Mouse (Mus musculus): ENCODE data around the gene Mfap1b.

Gene Mfap1b

GRCm38 (mm10) chr2:121434854-121435253 lies 39.0 kb downstream of the Mfap1b start:
- peak; percentile 78 for DNase-seq (ENCODE audit: low read depth, low spot score)

- no peak for DNase-seq (ENCODE audit: low read depth, low spot score)
These were observed 48.0 kb downstream of the Mfap1b start for GRCm38 (mm10) chr2:121425890-121426289.

- DNase-seq (ENCODE audit: low read depth, low spot score) = no peak
These were observed 50.7 kb downstream of the Mfap1b start for GRCm38 (mm10) chr2:121423166-121423565.

- no peak for DNase-seq (ENCODE audit: low read depth, low spot score)
These were observed 55.4 kb downstream of the Mfap1b start for GRCm38 (mm10) chr2:121418476-121418875.

- DNase-seq (ENCODE audit: low read depth, low spot score) = no peak
These were observed 57.5 kb downstream of the Mfap1b start for GRCm38 (mm10) chr2:121416356-121416755.

GRCm38 (mm10) chr2:121415591-121415990 lies 58.3 kb downstream of the Mfap1b start:
- no peak for DNase-seq (ENCODE audit: low read depth, low spot score)

GRCm38 (mm10) chr2:121415103-121415502 lies 58.8 kb downstream of the Mfap1b start:
- DNase-seq (ENCODE audit: low read depth, low spot score) = no peak

- DNase-seq (ENCODE audit: low read depth, low spot score) = peak; percentile 74
These were observed 59.7 kb downstream of the Mfap1b start for GRCm38 (mm10) chr2:121414139-121414685.

GRCm38 (mm10) chr2:121413387-121414042 lies 60.4 kb downstream of the Mfap1b start, which contains the start of the genes Pdia3 and Catsper2:
Gene Pdia3 (plus strand): TSS chr2:121413775.
Gene Catsper2 (minus strand): TSS chr2:121413792.
- peak; percentile 93 for DNase-seq (ENCODE audit: low read depth, low spot score)

- DNase-seq (ENCODE audit: low read depth, low spot score) = no peak
These were observed 61.0 kb downstream of the Mfap1b start for GRCm38 (mm10) chr2:121412843-121413386.

All from 3T3-L1 (cell line).